Mouse (Mus musculus) layer of hippocampus, adult 9-11 months (tissue): ENCODE measurements around the gene Cic.

ENCODE experiments used
- DNase-seq: peaks from one replicate; pipeline ENCODE4 v3.0.0; 2022

The Cic gene

GRCm38 (mm10) chr7:25284766-25285165 lies 17.3 kb downstream of the Cic start:
- DNase-seq: no peak

- DNase-seq: no peak
These were observed 18.2 kb downstream of the Cic start for GRCm38 (mm10) chr7:25285511-25286238.

GRCm38 (mm10) chr7:25286989-25287388 lies 19.5 kb downstream of the Cic start:
- no peak for DNase-seq

GRCm38 (mm10) chr7:25288011-25288410 lies 20.5 kb downstream of the Cic start:
- DNase-seq: no peak

GRCm38 (mm10) chr7:25288721-25289120 lies 21.2 kb downstream of the Cic start:
- DNase-seq: no peak

GRCm38 (mm10) chr7:25289925-25290324 lies 22.4 kb downstream of the Cic start:
- no peak for DNase-seq

- DNase-seq: no peak
These were observed 23.0 kb downstream of the Cic start for GRCm38 (mm10) chr7:25290463-25290862.

- DNase-seq: no peak
These were observed 23.4 kb downstream of the Cic start for GRCm38 (mm10) chr7:25290911-25291310.

GRCm38 (mm10) chr7:25292107-25292506 lies 24.6 kb downstream of the Cic start:
- no peak for DNase-seq

- no peak for DNase-seq
These were observed 25.8 kb downstream of the Cic start for GRCm38 (mm10) chr7:25293191-25293739.

- no peak for DNase-seq
These were observed 27.0 kb downstream of the Cic start for GRCm38 (mm10) chr7:25294495-25294894.

GRCm38 (mm10) chr7:25294960-25295722 lies 27.6 kb downstream of the Cic start:
- no peak for DNase-seq

GRCm38 (mm10) chr7:25296945-25297453 lies 29.5 kb downstream of the Cic start:
- DNase-seq: no peak

- DNase-seq: peak; percentile 88
These were observed 30.2 kb downstream of the Cic start, which contains the start of gene Pafah1b3 for GRCm38 (mm10) chr7:25297454-25298325. Gene Pafah1b3, minus strand, starts transcription at chr7:25297986.

- DNase-seq: no peak
These were observed 33.6 kb downstream of the Cic start, which contains the start of gene Prr19 for GRCm38 (mm10) chr7:25301063-25301462. Gene Prr19, plus strand, starts transcription at chr7:25301411.

GRCm38 (mm10) chr7:25303003-25303684 lies 35.6 kb downstream of the Cic start:
- DNase-seq: no peak

GRCm38 (mm10) chr7:25303685-25304006 lies 36.1 kb downstream of the Cic start:
- DNase-seq: no peak

GRCm38 (mm10) chr7:25305481-25305880 lies 38.0 kb downstream of the Cic start:
- no peak for DNase-seq

GRCm38 (mm10) chr7:25305956-25306613 lies 38.6 kb downstream of the Cic start, which contains the start of gene Tmem145:
Gene Tmem145, plus strand, starts transcription at chr7:25306106.
- DNase-seq: no peak

- no peak for DNase-seq
These were observed 39.1 kb downstream of the Cic start for GRCm38 (mm10) chr7:25306614-25306996.

GRCm38 (mm10) chr7:25308702-25309318 lies 41.3 kb downstream of the Cic start:
- DNase-seq: no peak
